Mouse (Mus musculus): ENCODE data around the gene Arhgap5. TPM values are rescaled to one million over a fixed set of nuclear protein-coding genes. Genes with fewer than 3 reads are reported as not detected.

Gene Arhgap5
- polyA plus RNA-seq, 1 experiment: 9.9 TPM

DNA sequence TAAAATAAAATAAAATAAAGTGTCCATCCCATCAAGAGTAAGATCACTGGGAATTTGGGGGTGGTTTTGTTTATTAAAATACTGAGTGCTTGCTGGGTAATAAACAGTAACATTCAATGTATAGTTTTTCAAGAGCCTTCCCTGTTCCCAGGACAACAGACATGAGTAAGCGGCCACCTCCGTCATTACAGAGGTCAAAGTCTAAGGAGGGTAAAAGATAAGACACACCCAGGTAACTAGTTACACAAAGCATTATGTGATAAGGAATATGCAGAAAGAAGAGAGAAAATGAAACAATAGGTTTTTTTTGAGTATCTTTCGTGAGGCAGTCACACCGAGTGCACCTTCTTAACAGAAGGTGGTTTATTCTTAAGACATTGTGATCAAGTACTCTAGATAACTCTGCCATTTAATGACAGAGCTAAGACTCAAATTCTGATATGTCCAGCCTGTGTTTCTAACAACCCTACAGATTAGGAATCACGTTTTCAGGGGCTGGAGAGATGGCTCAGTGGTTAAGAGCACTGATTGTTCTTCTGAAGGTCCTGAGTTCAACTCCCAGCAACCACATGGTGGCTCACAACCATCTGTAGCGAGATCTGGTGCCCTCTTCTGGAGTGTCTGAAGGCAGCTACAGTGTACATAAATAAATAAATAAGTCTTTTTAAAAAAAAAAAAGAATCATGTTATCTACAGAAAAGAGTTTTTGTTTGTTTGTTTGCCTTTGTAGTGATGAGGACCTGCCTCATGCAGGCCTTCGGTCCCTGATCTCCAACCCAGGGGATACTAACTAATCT, 91.8 kb downstream of the Arhgap5 start:
- no peak for TF ChIP-seq MYOG (IDR thresholded peaks at IDR 0.05; ENCODE audit: control insufficient read depth in 1 of 3, insufficient read depth in 1 of 3, insufficient read length in 2 of 3, low read depth in 2 of 3)
- no peak for TF ChIP-seq MYOD1 (IDR thresholded peaks at IDR 0.05; ENCODE audit: control insufficient read depth in 1 of 3, insufficient read length in 2 of 3, low read depth in 2 of 3)
- TF ChIP-seq SRF (IDR thresholded peaks at IDR 0.05; ENCODE audit: control insufficient read depth, insufficient read length, low read depth): no peak
- TF ChIP-seq REST (IDR thresholded peaks at IDR 0.05; ENCODE audit: insufficient read depth, insufficient read length): no peak
- TF ChIP-seq TCF12 (IDR thresholded peaks at IDR 0.05; ENCODE audit: insufficient read depth, poor library complexity, severe bottlenecking): no peak
- TF ChIP-seq CEBPB (IDR thresholded peaks at IDR 0.05; ENCODE audit: insufficient read depth, poor library complexity, severe bottlenecking): no peak
- no peak for TF ChIP-seq USF1 (IDR thresholded peaks at IDR 0.05; ENCODE audit: low read depth)
- TF ChIP-seq TCF3 (IDR thresholded peaks at IDR 0.05; ENCODE audit: insufficient read length, low read depth): no peak
- no peak for TF ChIP-seq POLR2AphosphoS2 (IDR thresholded peaks at IDR 0.05; ENCODE audit: insufficient read length, low read depth)
- no peak for TF ChIP-seq POLR2A (IDR thresholded peaks at IDR 0.05; ENCODE audit: insufficient read length, low read depth)
- no peak for TF ChIP-seq MAX (IDR thresholded peaks at IDR 0.05; ENCODE audit: low read depth)
- no peak for TF ChIP-seq E2F4 (IDR thresholded peaks at IDR 0.05; ENCODE audit: insufficient read depth)
- Histone ChIP-seq H3K36me3 (ENCODE audit: control insufficient read depth, insufficient read depth) (no peaks in the 10 kb centered on the region), H3K4me2 (ENCODE audit: low read depth) (no peak overlapping the region), H3K4me3 (no peak overlapping the region), H3ac (ENCODE audit: control insufficient read depth, insufficient read length) (no peak overlapping the region), H3K27me3 (ENCODE audit: control insufficient read depth, insufficient read depth, insufficient read length) (no peaks in the 10 kb centered on the region), H3K79me2 (ENCODE audit: control insufficient read depth, insufficient read depth) (no peaks in the 10 kb centered on the region)

DNA sequence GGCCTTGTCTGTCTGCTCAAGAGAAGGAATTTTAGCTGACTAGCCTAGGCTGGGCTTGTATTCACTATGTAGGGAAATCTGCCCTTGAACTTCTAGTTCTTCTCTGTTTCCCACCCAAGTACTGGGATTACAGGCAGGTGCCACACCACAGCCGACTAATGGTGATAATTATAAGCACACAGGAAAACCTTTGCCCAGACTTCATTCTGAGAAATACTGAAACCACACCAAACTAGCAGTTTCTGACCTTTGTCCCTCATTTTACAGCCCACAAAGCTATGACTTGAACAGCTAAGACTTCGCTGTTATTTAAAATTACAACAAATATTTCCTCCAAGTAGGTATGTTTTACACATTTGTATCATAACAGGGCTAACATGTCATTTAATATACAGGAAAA, 98.7 kb downstream of the Arhgap5 start:
- H3K79me2 ChIP-seq (ENCODE audit: control insufficient read depth, insufficient read depth): no peaks in the 10 kb centered on the region
- H3K4me3 ChIP-seq: peak overlapping the region; percentile 59
- H3K4me2 ChIP-seq (ENCODE audit: low read depth): peak overlapping the region; percentile 95
- peak overlapping the region; percentile 90 for H3ac ChIP-seq (ENCODE audit: control insufficient read depth, insufficient read length)
- no peaks in the 10 kb centered on the region for H3K27me3 ChIP-seq (ENCODE audit: control insufficient read depth, insufficient read depth, insufficient read length)
- H3K36me3 ChIP-seq (ENCODE audit: control insufficient read depth, insufficient read depth): no peaks in the 10 kb centered on the region
- TF ChIP-seq REST (IDR thresholded peaks at IDR 0.05; ENCODE audit: insufficient read depth, insufficient read length) (no peak), USF1 (IDR thresholded peaks at IDR 0.05; ENCODE audit: low read depth) (no peak), MYOG (IDR thresholded peaks at IDR 0.05; ENCODE audit: control insufficient read depth in 1 of 3, insufficient read depth in 1 of 3, insufficient read length in 2 of 3, low read depth in 2 of 3) (no peak), SRF (IDR thresholded peaks at IDR 0.05; ENCODE audit: control insufficient read depth, insufficient read length, low read depth) (no peak), POLR2A (IDR thresholded peaks at IDR 0.05; ENCODE audit: insufficient read length, low read depth) (no peak), POLR2AphosphoS2 (IDR thresholded peaks at IDR 0.05; ENCODE audit: insufficient read length, low read depth) (no peak)

DNA sequence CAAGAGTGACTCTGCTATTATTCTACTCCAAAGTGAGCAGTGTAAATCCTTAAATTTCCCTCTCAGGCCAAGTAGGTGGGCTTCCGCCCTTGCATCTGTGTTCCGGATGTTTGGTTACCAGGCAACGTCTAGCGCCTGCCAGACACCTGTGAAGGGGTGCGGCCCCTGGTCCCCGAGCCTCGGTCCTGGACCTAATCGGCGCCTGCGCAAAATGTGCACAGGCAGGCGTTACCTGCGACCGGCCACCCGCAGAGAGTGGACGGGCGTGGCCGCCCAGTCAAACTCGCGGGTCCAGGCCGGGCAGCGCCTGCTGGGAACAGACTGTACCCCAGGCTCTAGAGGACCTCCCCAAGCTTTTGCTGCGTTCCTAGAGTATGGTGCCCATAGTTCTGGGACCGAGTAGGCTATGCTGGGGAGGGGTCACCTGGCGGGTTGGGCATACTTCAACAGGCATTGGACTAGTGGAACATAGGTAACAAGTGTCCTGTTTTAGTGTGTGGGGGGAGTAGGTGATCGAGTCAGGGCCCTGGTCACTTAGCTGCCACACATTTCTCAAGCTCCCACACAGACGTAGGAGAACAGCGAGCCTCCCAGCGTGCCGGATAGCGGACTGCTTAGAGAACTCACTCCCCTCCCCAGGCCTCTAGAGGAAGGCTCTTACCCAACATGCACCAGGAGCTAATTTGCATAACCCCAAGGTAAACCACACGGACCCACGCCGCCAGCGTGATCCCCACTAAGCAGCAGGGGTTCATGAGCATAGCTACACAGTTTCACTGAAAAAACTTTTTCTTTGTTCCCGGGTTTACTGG, 99.3 kb downstream of the Arhgap5 start:
- H3ac ChIP-seq (ENCODE audit: control insufficient read depth, insufficient read length): peak overlapping the region; percentile 90
- H3K4me3 ChIP-seq: peak overlapping the region; percentile 59
- TF ChIP-seq POLR2AphosphoS2 (IDR thresholded peaks at IDR 0.05; ENCODE audit: insufficient read length, low read depth) (peak; percentile 88), TCF12 (IDR thresholded peaks at IDR 0.05; ENCODE audit: insufficient read depth, poor library complexity, severe bottlenecking) (no peak), POLR2A (IDR thresholded peaks at IDR 0.05; ENCODE audit: insufficient read length, low read depth) (peak; percentile 86), MYOD1 (IDR thresholded peaks at IDR 0.05; ENCODE audit: control insufficient read depth in 1 of 3, insufficient read length in 2 of 3, low read depth in 2 of 3) (peak in 1 of 3 experiments; percentile 27), REST (IDR thresholded peaks at IDR 0.05; ENCODE audit: insufficient read depth, insufficient read length) (no peak), MYOG (IDR thresholded peaks at IDR 0.05; ENCODE audit: control insufficient read depth in 1 of 3, insufficient read depth in 1 of 3, insufficient read length in 2 of 3, low read depth in 2 of 3) (peak in 1 of 3 experiments; percentile 29)
- peak overlapping the region; percentile 95 for H3K4me2 ChIP-seq (ENCODE audit: low read depth)
- H3K27me3 ChIP-seq (ENCODE audit: control insufficient read depth, insufficient read depth, insufficient read length): no peaks in the 10 kb centered on the region
- H3K36me3 ChIP-seq (ENCODE audit: control insufficient read depth, insufficient read depth): no peaks in the 10 kb centered on the region
- H3K79me2 ChIP-seq (ENCODE audit: control insufficient read depth, insufficient read depth): no peaks in the 10 kb centered on the region

DNA sequence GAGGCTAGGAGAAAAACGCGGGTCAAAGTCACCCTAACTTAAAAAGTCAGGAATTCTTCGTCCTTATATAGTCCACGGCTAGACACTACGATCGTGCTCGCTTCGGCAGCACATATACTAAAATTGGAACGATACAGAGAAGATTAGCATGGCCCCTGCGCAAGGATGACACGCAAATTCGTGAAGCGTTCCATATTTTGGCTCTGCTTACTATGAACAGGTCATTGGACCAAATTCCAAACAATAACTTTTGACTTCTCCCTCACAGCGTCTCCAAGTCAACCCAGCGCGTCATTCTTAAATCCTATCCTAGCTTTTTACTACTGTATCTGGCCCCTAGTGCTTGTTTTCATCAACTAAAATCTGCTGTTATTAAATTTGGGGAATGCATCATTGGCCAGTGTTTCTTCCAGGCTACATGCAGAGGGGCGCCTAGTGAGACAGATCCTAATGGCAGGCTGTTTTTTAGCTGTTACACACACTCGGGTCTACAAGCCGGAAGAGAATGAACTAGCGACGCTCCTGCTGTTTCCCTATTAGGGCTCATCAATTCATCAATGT, 100.0 kb downstream of the Arhgap5 start:
- H3K4me2 ChIP-seq (ENCODE audit: low read depth): peak overlapping the region; percentile 95
- H3K79me2 ChIP-seq (ENCODE audit: control insufficient read depth, insufficient read depth): no peaks in the 10 kb centered on the region
- H3ac ChIP-seq (ENCODE audit: control insufficient read depth, insufficient read length): peak overlapping the region; percentile 90
- peak overlapping the region; percentile 59 for H3K4me3 ChIP-seq
- H3K27me3 ChIP-seq (ENCODE audit: control insufficient read depth, insufficient read depth, insufficient read length): no peaks in the 10 kb centered on the region
- H3K36me3 ChIP-seq (ENCODE audit: control insufficient read depth, insufficient read depth): no peaks in the 10 kb centered on the region
- TF ChIP-seq MYOD1 (IDR thresholded peaks at IDR 0.05; ENCODE audit: control insufficient read depth in 1 of 3, insufficient read length in 2 of 3, low read depth in 2 of 3) (no peak), CEBPB (IDR thresholded peaks at IDR 0.05; ENCODE audit: insufficient read depth, poor library complexity, severe bottlenecking) (0 out of 2 replicates have a peak, but pooled peaks have one; percentile 41), USF1 (IDR thresholded peaks at IDR 0.05; ENCODE audit: low read depth) (no peak), TCF3 (IDR thresholded peaks at IDR 0.05; ENCODE audit: insufficient read length, low read depth) (no peak), POLR2A (IDR thresholded peaks at IDR 0.05; ENCODE audit: insufficient read length, low read depth) (no peak)
